Mouse (Mus musculus) gastrocnemius, postnatal 25 days (tissue): ENCODE data around the gene Mapt. TPM values are rescaled to one million over a fixed set of nuclear protein-coding genes. Genes with fewer than 3 reads are reported as not detected.
A peak's percentile ranks its signal among the peaks of the same experiment; 100 is the strongest.

Experiments
- DNase-seq: peaks from one replicate; pipeline ENCODE4 v3.0.0; 2022
- total RNA-seq, 2 experiments: library from RNA; stranded (reverse); gene quantifications; 1 replicate in 1 of 2; 2 replicates in 1 of 2; pipeline ENCODE4 v1.2.3; 2021

Gene Mapt
- total RNA-seq, 2 experiments from 2014 or later = 52.5 to 58.5 TPM

DNA sequence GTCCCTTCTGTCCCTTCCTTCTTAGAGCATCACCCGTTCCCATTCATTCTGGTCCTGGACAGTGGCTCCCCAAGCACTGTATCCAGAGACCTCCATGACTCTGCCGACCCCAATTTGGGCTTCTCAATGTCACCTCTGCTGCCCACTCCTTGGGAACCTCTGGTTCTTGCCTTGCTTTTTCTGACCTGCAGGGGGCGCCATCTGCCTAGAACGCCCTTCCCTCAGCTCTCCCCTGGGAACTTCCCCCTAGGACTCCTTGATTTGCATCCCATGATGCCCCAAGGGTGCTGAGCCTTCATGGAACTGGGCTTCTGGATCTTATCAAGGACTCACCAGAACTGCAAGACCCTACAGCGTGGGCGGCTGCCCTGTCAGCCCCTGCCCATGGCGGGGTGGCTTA lies 80.5 kb downstream of the Mapt start:
- DNase-seq = no peak

DNA sequence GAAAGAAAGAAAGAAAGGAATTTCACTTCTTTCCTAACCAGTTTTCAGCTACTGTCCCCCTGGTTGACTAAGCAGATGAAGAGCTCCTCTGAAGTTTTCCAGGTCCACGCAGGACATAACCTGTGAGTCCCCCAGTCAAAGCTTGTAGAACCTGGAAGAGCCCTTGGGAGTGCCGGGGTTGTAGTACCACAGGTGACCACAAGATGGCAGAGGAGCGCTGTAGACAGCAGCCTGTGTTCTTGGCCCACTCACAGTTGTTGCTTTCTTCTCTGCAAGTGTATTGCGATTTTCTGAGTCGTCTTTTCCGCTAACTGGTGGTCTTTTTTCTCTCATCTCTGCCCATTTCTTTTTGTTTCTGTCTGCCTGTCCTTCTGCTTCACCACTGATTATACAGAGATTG lies 84.5 kb downstream of the Mapt start:
- peak; percentile 45 for DNase-seq

DNA sequence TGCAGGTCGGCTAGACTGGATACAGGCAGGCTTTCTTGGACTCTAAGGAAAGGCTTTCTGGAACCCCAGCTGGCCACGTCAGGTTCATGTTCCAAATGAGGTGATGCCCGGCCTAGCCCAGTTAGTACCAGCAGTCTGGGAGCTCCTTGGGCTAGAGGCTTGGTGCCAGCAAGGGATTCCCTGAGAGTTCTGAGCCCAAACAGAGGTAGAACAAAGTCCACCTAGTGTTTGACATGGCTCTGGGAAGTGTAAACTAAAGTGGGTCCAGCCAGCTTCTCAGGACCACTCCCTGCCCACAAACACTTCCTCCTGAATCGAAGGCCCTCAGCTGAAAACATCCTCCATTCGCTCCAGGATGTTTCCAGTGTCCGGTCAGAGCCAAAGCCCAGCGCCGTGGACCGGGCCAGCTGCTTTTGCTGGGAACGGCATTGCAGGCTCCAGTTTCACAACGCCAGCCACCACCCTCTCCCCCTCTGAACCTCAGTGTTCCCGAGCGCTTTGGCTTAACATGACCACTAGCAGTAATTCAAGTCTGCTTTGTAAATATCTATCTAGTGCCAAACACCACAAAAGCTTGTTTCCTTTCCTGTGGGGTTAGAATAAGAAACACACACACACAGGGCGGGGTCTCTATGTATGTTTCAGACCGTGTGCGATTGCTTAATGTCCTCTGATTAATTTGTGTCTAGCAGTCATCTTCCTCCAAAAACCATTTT lies 85.7 kb downstream of the Mapt start:
- peak; percentile 63 for DNase-seq

DNA sequence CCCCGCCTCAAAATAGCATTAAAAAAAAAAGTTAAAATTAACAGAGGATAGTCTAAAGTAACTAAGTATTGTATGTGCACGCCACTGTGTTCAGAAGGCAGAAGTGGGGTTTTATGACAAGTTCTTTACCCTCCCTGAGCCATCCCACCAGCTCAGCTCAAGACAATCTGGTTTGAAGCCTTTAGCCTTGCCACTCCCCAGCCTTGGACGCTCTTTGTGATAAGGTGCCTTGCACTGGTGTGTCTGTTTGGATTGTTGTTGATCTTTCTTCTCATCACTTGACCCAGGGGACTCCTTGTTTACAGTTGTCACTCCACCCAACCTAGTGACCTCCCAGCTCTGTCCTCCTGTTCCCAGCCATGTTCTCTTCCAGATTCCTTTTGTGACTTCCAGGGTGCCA lies 86.4 kb downstream of the Mapt start:
- no peak for DNase-seq

DNA sequence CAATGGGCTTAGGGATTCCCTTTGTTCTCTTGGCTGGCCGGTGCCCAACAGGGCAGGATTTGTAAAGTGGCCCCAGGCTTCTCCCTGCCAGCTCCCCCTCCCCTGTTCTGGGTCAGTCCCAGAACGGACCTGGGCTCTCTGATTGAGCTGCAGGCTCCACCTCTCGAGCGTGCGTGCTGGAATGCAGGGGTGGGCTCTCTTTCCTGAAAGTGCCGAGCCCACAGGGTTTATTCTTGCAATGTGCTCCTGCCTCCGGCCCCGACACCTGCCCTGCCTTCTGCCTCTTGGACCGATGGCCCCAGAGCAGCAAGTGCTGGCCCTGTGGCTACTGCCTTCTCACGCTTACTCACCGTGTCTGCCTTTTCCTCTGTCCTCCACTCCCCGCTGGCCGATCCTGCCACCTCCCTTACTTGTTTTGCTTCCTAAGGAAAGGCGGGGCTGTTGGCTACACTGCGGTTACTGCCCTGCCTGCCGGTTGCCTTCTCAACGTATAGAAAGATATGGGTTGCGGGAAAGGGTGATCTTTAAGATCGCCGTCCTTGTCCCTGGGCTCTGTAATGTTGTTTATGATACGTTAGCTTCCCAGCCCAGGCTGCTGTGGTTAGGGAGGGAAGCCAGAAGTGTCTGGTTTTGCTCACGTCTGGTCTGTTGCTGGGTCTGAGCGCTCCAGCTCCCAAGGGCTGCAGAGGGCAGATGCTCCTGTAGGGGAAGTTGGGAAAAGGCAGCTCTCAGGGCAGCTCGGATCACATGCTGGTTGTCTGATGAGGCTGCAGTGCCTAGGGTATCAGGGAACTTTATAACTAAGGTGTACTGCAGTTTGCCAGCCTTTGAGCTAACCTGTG lies 88.0 kb downstream of the Mapt start:
- no peak for DNase-seq

DNA sequence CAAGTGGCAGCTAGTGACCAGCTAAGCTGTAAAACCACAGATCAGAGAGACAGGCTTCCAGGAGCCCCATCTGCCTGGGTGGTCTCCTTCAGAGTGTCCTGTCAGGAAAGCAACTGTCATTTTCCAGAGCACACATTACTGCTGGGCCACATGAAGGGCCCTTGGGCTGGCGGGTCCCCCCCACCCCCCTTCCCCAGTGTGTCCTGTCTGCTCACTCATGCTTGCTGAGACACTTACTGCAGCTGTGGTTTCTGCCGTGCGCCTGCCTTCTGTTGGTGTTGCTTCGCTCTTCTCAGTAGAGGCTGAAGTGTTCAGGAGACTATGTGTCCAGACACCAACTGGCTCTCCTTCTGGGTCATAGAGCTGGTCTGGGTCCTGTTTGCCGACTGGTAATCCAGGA lies 89.3 kb downstream of the Mapt start:
- no peak for DNase-seq

DNA sequence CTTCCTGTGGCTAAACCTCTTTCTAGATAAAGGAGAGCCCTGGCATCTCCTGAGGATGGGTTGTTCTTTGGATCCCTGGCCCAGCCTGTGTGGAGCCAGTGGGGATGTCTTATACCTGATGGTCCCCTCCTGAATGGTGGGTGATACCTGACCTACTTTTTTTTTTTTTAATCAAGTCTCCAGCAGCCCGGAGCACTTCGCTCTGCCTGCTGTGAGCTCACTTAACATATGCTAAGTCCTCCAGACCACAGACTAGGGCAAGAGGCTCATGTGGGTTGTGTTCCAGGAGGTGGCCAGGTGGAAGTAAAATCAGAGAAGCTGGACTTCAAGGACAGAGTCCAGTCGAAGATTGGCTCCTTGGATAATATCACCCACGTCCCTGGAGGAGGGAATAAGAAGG lies 91.0 kb downstream of the Mapt start:
- DNase-seq = no peak

DNA sequence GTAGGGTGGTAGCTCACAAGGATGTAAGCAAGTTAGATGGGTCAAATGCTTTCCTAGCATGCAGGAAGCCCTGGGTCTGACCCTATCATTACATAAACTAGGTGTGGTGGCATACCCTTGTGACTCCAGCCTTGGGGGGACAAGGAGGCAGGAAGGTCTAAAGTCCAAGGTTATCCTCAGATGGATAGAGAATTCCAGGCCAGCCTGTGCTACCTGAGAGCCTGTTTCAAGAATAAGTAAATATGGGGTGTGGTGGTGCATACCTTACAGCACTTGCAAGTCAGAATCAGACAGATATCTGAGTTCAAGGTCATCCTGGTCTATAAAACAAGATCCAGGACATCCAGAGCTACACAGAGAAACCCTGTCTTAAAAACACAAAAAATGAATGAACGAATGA lies 96.3 kb downstream of the Mapt start:
- DNase-seq = no peak

DNA sequence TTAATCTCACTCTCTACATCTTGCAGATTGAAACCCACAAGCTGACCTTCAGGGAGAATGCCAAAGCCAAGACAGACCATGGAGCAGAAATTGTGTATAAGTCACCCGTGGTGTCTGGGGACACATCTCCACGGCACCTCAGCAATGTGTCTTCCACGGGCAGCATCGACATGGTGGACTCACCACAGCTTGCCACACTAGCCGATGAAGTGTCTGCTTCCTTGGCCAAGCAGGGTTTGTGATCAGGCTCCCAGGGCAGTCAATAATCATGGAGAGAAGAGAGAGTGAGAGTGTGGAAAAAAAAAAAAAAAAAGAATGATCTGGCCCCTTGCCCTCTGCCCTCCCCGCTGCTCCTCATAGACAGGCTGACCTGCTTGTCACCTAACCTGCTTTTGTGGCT lies 96.8 kb downstream of the Mapt start:
- no peak for DNase-seq

DNA sequence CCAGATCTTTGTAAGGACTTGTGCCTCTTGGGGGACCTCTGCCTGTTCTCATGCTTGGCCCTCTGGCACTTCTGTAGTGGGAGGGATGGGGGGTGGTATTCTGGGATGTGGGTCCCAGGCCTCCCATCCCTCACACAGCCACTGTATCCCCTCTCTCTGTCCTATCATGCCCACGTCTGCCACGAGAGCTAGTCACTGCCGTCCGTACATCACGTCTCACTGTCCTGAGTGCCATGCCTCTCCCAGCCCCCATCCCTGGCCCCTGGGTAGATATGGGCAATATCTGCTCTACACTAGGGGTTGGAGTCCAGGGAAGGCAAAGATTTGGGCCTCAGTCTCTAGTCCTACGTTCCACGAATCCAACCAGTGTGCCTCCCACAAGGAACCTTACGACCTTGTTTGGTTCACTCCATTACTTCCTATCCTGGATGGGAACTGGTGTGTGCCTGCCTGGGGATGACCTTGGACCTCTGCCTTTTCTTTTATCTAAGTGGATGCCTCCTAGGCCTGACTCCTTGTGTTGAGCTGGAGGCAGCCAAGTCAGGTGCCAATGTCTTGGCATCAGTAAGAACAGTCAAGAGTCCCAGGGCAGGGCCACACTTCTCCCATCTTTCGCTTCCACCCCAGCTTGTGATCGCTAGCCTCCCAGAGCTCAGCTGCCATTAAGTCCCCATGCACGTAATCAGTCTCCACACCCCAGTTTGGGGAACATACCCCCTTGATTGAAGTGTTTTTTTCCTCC lies 98.2 kb downstream of the Mapt start:
- DNase-seq = no peak

DNA sequence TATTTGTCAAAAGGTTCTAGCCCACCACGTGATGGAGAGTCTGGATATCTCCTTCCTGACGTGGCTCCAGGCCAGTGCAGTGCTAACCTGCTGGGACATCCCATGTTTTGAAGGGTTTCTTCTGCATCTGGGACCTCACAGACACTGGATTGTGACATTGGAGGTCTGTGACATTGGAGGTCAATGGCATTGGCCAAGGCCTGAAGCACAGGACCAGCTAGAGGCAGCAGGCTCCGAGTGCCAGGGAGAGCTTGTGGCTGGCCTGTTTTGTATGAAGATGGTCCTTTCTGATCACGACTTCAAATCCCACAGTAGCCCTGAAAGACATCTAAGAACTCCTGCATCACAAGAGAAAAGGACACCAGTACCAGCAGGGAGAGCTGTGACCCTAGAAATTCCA lies 99.0 kb downstream of the Mapt start:
- DNase-seq = no peak

DNA sequence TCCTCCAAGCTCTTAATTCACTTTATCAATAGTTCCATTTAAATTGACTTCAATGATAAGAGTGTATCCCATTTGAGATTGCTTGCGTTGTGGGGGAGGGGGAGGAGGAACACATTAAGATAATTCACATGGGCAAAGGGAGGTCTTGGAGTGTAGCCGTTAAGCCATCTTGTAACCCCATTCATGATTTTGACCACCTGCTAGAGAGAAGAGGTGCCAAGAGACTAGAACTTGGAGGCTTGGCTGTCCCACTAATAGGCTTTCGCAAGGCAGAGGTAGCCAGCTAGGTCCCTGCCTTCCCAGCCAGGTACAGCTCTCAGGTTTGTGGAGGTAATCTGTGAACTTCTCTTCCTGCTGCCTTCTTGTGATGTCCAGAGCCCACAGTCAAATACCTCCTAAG lies 100.0 kb downstream of the Mapt start:
- no peak for DNase-seq

DNA sequence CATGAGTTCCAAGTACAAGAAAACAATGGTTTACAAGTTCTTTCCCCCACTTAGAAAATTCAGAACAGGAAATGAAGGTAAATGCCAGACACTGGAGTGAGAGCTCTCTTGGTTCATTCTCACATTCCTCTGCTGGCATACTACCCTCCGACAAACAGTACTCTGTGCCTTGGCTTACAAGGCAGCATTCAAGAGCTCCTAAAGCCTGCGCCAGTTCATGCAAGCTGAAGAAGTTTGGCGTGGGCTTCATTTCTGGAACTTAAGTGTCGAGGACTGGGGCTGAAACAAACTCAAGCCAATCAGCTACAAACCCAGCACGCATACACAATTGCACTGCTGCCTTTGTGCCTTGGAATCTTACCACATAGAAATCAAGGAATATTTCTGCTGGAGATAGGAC lies 100.9 kb downstream of the Mapt start:
- no peak for DNase-seq

DNA sequence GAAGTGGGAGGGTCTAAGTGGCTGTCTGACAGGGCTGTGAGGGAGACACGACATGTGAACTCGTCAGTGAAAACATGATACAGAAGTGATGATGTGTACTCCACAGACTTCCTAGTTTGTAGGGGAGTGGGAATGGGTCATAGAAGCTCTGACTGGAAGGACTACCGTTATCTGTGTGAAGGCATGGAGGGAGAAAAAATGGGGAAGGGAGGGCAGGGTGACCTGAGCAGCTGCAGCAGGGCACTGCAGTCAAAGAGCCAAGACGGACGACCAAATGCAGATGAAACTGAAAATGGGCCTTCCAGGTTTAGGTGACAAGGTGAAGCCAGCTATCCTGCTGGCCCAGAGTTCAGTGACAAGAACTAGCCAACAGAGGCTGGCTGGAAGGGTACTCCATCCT lies 102.9 kb downstream of the Mapt start:
- no peak for DNase-seq

DNA sequence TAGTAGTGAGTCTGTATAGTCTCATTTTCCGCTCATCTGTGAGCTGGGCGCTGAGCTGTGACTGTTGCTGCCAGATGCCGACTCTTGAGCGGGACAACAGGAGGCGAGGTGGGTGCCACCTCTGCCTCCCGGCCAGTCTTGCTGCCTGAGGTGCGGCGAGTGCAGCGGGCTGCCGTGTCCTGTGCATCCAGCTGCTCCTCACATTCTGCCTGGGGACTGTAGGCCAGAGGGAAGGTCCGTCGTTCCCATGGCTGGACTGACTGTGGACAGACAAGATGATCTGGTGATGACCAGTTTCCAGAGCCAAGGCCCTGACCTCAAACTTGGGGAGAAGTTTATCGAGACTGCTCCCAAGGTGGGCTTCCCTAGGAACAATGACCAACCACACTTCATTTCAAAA lies 103.8 kb downstream of the Mapt start:
- no peak for DNase-seq

DNA sequence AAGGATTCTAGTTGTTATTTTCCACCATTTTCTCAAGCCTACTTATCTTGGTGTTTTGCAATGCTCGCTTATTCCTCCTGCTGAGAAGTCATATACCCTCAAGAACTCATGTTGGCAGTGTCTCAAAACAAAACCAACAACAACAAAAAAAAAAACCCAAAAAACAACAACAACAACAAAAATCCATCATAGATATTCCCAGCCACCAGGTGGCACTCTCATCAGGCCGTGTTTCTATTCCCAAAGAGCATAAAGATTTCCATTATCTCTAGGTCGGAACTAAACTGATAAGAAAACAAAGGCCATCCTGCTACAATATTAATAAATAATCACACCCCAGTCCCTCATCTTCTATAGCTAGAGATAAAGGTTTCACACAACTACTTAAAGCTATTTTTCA lies 115.7 kb downstream of the Mapt start:
- DNase-seq = no peak

DNA sequence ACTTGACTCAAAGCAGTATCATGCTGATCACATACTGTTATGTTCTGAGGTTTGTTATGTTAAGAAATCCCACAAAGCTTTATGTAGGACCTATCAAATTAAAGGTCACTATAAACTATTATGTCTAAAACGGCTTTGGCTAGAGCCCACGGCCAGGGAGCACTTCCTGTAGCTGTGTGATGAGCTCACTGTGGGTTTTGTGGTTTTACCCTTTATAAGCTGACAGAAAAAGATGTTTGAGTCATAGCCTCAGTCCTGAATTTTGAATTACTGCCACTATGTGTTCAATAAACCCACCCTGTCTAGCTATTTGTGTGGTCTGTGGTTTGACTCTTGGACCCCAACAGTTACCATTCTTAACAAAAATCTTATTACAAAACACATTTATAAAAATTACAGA lies 130.6 kb downstream of the Mapt start:
- DNase-seq = no peak

DNA sequence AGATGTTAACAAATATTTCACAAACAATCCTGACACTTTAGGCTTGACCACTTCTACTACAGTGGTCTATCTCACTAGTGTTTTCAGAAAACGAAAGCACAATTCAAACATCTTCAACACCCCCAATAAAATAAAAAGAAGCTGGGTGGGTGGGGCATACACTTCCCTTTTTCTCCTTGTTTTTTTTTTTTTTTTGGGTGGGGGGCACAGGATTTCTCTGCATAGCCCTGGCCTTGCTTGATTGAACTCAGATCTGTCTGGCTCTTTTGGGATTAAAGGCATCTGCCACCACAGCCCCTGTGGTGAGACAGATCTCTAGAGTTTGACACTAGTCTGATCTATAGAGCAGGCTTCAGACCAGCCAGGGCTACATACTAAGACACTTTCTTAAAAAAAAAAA lies 131.5 kb downstream of the Mapt start:
- DNase-seq = no peak

DNA sequence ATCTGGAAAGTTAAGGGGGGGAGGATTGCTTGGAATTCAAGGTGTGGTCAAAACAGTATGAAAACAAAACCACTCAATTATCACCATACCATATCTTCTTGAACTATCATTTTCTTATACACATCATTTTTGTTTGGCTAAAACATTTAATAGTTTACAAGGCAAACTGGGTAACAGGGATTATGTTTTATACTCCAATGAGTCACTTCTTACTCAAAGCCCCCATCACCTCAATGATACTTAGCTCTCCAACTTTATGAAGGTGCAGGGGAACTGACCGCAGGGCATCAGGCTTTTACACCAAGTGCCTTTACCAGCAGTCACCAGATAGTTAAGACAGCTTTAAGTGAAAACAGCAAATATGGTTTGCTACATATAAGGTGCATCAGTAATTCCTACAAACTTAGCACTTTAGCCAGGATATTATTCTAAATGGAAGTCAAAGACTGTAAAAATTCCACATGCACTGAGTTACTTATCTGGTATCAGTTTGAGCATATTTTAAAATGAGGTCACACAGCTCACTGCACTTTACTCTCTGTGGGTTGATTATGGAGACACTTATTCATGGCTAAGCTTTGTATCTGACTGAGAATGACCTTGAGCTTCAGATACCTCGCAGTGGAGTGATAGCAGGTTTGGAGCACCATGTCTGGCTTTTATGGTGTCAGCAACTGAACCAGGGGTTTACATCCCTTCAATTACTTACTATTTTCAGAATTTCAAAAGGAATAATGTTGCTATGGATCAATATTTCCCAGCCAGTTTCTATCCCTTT lies 132.8 kb downstream of the Mapt start:
- no peak for DNase-seq

DNA sequence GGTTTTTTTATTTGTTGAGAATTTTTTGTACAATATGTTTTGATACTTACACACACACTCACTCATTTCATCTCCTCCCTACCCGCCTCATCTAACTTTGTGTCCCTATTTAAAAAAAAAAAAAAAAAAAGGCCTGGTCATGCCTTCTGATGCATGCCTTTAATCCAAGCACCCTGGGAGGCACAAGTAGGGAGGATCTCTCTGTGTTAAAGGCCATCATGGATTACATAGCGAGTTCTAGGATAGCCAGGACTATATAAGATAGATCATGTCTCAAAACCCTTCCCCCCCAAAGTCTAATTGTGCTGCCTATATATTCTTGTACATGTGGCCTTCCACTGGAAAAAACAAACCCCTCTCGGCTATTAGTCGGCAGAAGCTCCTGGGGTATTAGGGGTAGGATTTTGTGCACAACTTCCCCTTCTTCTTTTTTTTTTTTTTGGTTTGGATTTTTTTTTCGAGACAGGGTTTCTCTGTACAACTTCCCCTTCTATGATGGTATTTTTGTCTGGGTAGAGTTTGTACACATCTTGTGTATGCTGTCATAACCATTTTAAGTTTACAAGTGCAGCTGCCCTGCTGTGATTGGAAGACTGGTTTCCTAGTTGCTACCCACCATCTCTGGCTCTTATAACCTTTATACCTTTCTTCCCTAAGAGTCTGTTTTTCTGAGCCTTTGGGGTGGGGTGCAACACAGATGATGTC lies 136.4 kb downstream of the Mapt start:
- DNase-seq = no peak

DNA sequence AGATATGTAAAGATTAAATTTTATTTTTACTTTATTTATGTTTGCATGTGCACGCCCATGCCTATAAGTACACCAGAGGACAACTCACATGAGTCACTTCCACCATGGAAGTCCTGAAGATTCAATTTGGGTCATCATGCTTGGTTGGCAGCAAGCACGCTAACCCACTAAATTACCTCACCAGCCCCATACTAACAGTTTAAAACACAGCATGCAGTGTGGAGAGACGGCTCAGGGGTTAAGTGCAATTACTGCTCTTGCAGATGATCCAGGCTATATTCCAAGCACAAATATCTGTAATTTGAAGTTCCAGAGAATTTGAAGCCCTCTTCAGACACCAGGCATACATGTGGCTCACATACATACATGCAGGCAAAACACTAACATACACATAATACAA lies 145.1 kb downstream of the Mapt start:
- DNase-seq = no peak

DNA sequence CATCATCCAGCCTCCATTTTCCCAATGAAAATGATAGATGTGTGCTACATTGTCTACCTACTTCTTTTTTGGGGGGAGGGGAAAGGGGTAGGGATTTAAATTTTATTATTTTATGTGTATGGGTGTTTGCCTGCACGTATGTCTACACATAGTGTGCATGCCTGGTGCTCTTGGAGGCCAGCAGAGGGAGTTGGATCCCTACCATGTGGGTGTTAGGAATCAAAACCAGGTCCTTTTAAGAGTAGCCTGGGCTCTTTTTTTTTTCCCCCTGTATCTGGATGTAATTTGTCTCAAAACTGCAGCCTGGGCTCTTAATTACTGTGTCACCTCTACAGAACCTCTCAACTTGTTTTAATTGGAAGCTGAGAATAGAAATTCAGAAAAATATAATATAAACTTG lies 148.4 kb downstream of the Mapt start:
- peak; percentile 15 for DNase-seq
